Mouse (Mus musculus) kidney, postnatal 0 days (tissue): ENCODE measurements at regions not wholly inside any gene's neighbourhood (a gene's known extent, or its start where the extent isn't known, plus 50 kb on each side); places are given as distances from the start of the nearest gene placed in this dataset.

ENCODE experiments used
- ATAC-seq: fragments of 200-750 bp; cut with Nextera tagmentation; replicated peaks from 2 replicates; pipeline ENCODE4 v1.8.0; 2017; ENCODE audit warnings: low read depth, moderate number of reproducible peaks, moderate TSS enrichment, moderate library complexity; ENCODE audit not compliant: low FRiP score
- DNase-seq: peaks from one replicate; pipeline ENCODE4 v3.0.0-alpha.2; 2016; ENCODE audit warnings: low spot score
- H3K27ac ChIP-seq: fragments of 300-500 bp; sonication (generic); 2 replicates; pipeline ENCODE4 v1.5.1; 2014; ENCODE audit warnings: mild to moderate bottlenecking
- H3K27me3 ChIP-seq: fragments of 300-500 bp; sonication (generic); 2 replicates; pipeline ENCODE4 v1.6.1; 2014; ENCODE audit warnings: low read length, mixed read lengths; ENCODE audit not compliant: insufficient read depth
- H3K36me3 ChIP-seq: fragments of 300-500 bp; sonication (generic); 2 replicates; pipeline ENCODE4 v1.6.1; 2014; ENCODE audit warnings: low read length, mixed read lengths; ENCODE audit not compliant: insufficient read depth
- H3K4me1 ChIP-seq: fragments of 300-500 bp; sonication (generic); replicated peaks from 2 replicates; pipeline ENCODE4 v1.6.1; 2014; ENCODE audit warnings: antibody characterized with exemption, low read length, mixed read lengths; ENCODE audit not compliant: insufficient read depth
- H3K4me2 ChIP-seq: fragments of 300-500 bp; sonication (generic); 2 replicates; pipeline ENCODE4 v1.6.1; 2014; ENCODE audit warnings: mild to moderate bottlenecking, low read length, moderate library complexity, mixed read lengths
- H3K4me3 ChIP-seq: fragments of 300-500 bp; sonication (generic); replicated peaks from 2 replicates; pipeline ENCODE4 v1.5.1; 2014; ENCODE audit warnings: low read depth, low read length
- H3K9ac ChIP-seq: fragments of 300-500 bp; sonication (generic); 2 replicates; pipeline ENCODE4 v1.6.1; 2014; ENCODE audit warnings: low read depth, low read length
- H3K9me3 ChIP-seq: fragments of 300-500 bp; sonication (generic); replicated peaks from 2 replicates; pipeline ENCODE4 v1.6.1; 2016; ENCODE audit warnings: low read length, inconsistent platforms, mixed read lengths
- CTCF ChIP-seq: IDR thresholded peaks from 2 replicates; pipeline ENCODE4 v1.5.1; 2016; ENCODE audit warnings: antibody characterized with exemption, low read depth, mild to moderate bottlenecking, moderate library complexity
- WGBS: fragments of 180-500 bp; shearing (Covaris S2); extraction: QIAGEN DNeasy Blood & Tissue Kit; methylation state at CpG from one replicate; pipeline ENCODE4 v1.1.7; 2014; 5-methylcytosine and 5-hydroxymethylcytosine counted together

DNA sequence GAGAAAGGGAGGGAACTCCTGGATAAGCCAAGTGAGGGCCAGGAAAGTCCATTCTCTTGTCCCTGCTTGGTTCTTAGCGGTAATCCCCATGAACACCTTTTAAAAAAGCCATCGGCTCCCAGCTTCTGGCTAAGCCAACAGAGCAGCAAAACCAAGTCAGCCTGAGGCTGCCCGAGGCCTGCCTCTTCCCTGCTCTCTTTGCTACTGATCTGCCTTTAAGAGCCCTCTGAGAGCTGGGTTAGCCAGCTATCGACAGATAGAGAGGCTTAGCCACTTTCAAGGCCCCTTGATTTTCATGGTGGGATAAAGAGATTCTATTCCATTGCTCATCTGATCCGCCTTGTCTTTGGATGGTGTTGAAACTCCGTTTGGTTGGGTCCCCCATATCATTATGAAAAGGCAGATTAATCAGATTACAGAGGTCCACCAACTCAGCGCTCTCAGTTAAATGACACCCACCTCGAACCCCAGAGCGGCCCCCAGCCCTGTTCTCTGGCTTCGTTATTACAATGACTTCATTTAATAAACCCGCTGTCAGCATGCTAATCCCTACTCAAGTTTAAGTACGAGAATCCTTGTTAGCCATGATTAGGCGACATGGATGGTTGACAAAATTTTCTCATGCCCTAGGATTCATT is 66.1 kb downstream of the Slc4a3 start:
- WGBS = 87% methylated on average over 13 of the region's 13 CpGs
- no peak for ATAC-seq
- no peak overlapping the region for H3K4me2 ChIP-seq
- H3K4me3 ChIP-seq = no peak overlapping the region
- H3K36me3 ChIP-seq = no peaks in the 10 kb centered on the region
- DNase-seq = no peak
- no peak overlapping the region for H3K27ac ChIP-seq
- H3K9me3 ChIP-seq = no peaks in the 10 kb centered on the region
- no peaks in the 10 kb centered on the region for H3K4me1 ChIP-seq
- no peak for TF ChIP-seq CTCF
- no peak overlapping the region for H3K9ac ChIP-seq
- H3K27me3 ChIP-seq = no peaks in the 10 kb centered on the region

DNA sequence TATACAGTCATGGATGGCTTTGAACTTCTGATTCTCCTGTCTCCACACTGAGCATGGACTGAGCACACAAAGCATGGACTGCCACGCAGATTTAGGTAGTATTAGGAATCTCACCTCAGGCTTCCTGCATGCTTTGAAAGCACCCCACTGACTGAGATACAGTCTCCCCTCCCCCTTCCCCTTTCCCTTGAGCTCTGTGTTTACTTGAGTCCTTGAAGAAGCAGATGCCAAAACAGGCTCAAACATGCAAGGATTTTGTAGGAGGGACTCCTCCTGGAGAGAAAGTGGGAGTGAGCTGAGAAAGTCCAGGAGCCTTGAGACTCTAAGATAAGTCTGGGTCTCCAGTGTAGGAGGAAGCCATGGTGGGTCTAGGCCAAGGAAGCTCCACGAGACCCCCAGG is 67.1 kb downstream of the Slc4a3 start:
- DNase-seq = no peak
- WGBS = 49% methylated on average over 2 of the region's 2 CpGs

DNA sequence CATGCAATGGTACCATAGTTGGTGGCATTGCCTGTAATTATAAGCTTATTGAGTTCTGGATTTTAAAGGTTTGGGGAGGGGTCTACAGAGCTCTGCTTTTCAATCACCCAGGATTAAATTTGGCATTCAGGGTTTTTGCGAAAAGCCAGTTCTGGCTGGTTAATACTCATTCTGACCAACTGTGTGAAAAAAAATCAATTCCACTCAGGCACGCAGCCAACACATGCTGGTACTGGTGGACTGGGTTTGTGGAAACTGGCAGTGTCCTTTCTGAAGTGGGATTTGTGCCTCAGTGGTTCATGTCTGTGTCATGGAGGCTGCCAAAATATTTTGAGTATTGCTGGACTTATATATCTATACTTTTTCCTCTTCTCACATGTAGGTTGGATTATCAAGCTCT is 70.9 kb downstream of the Slc4a3 start:
- no peaks in the 10 kb centered on the region for H3K4me1 ChIP-seq
- no peak overlapping the region for H3K4me2 ChIP-seq
- H3K27me3 ChIP-seq = no peaks in the 10 kb centered on the region
- ATAC-seq (no peak), DNase-seq (no peak)
- no peak for TF ChIP-seq CTCF
- no peak overlapping the region for H3K27ac ChIP-seq
- no peak overlapping the region for H3K9ac ChIP-seq
- H3K9me3 ChIP-seq = no peaks in the 10 kb centered on the region
- 86% methylated on average over 2 of the region's 2 CpGs for WGBS
- no peaks in the 10 kb centered on the region for H3K36me3 ChIP-seq
- no peak overlapping the region for H3K4me3 ChIP-seq

More for the DNA sequence above, 67.1 kb downstream of the Slc4a3 start:
- no peaks in the 10 kb centered on the region for H3K36me3 ChIP-seq
- no peak for TF ChIP-seq CTCF
- no peaks in the 10 kb centered on the region for H3K27me3 ChIP-seq
- no peaks in the 10 kb centered on the region for H3K9me3 ChIP-seq
- ATAC-seq = no peak
- no peak overlapping the region for H3K4me2 ChIP-seq
- no peak overlapping the region for H3K4me3 ChIP-seq
- H3K9ac ChIP-seq = no peak overlapping the region
- H3K27ac ChIP-seq = no peak overlapping the region
- no peaks in the 10 kb centered on the region for H3K4me1 ChIP-seq

DNA sequence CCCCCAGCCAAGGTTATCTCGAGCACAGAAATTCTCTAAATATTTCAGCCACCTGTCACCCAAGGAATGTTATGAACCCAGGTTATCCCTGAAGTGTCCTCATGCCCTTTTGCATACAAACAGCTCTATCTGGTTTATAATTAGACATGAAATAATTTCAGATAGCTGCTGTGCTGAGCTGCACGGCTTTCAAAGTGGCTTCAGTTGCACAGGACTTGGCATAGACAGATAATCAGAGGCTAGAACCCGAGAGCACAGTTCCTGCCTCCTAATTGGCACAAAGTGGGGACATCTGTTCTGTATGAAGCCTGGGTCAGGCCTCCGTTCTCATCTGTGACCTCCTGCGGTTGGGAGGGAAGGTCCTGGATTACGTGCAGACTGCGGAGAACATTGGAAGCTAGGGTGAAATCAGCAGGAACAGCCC is 72.3 kb downstream of the Slc4a3 start:
- Histone ChIP-seq H3K36me3 (no peaks in the 10 kb centered on the region), H3K4me2 (no peak overlapping the region), H3K27ac (no peak overlapping the region), H3K9ac (no peak overlapping the region), H3K4me3 (no peak overlapping the region), H3K4me1 (no peaks in the 10 kb centered on the region), H3K27me3 (no peaks in the 10 kb centered on the region), H3K9me3 (no peaks in the 10 kb centered on the region)
- ATAC-seq (no peak), DNase-seq (no peak)
- 56% methylated on average over 7 of the region's 7 CpGs for WGBS
- TF ChIP-seq CTCF = no peak

DNA sequence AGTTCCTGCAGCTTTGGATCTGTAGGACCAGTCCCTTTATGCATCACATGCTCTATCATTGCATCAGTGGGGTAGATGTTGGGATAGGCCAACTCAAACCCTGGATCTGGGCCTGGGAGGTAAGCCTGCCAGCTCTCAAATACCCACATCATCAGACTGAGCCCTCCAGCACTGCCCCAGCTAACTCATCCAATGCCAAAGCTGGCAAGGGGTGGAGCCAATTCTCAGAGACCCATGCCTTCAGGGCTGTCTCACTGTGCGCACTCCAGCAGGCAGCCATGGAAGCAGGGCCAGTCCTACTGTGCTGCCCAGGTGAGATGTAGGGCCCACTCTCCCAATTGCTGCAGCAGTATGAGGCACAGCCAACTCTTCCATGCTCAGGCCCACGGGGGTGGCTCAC is 84.2 kb downstream of the Slc4a3 start:
- Histone ChIP-seq H3K4me1 (no peaks in the 10 kb centered on the region), H3K4me2 (no peak overlapping the region), H3K27me3 (no peaks in the 10 kb centered on the region), H3K4me3 (no peak overlapping the region), H3K36me3 (no peaks in the 10 kb centered on the region), H3K9ac (no peak overlapping the region), H3K27ac (no peak overlapping the region), H3K9me3 (no peaks in the 10 kb centered on the region)
- TF ChIP-seq CTCF = no peak
- no peak for DNase-seq
- 95% methylated on average over 2 of the region's 2 CpGs for WGBS
- no peak for ATAC-seq

DNA sequence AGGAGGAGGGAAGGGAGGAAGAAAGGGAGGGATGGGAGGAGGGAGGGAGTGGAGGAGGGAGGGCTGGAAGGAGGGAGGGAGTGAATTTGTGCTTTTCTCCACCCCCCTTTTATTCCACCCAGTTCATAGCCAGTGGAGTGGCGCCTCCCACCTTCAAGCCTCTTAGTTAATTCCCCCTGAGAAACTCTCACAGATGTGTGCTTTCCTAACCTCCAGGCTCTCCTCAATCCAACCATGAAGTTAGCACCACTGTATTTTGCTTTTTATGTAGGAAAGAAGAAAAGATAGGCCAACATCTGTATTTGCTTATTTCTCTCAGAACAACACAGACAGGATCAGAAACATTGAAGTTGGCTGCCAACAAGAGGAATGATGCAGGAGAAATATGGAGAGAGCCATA is 85.7 kb downstream of the Slc4a3 start:
- Histone ChIP-seq H3K27me3 (no peaks in the 10 kb centered on the region), H3K9ac (no peak overlapping the region), H3K36me3 (no peaks in the 10 kb centered on the region), H3K4me2 (no peak overlapping the region), H3K4me1 (no peaks in the 10 kb centered on the region), H3K4me3 (no peak overlapping the region), H3K9me3 (no peaks in the 10 kb centered on the region), H3K27ac (no peak overlapping the region)
- ATAC-seq (no peak), DNase-seq (peak; percentile 30)
- 37% methylated on average over 1 of the region's 1 CpGs for WGBS
- no peak for TF ChIP-seq CTCF

DNA sequence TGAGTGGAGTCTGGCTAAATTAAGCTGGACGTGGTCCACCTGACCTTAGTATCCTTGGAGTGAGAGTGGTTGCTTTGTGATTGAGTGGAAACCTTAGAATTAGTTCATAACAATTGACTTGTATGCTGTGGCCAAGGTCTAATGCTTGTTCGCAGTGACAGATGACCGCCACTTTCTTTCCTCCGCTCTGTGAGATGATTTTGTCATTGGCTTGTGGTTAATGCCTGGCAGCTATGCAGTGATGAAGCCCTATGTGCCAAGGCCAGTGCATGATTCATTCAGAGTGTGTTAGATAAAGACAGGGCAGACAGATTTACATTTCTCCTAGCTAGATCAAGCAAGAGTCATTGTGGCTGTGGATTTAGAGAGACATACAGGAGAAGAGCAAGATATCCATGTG is 89.5 kb downstream of the Slc4a3 start:
- Histone ChIP-seq H3K36me3 (no peaks in the 10 kb centered on the region), H3K27me3 (no peaks in the 10 kb centered on the region), H3K4me1 (no peaks in the 10 kb centered on the region), H3K9me3 (no peaks in the 10 kb centered on the region), H3K27ac (no peak overlapping the region), H3K4me2 (no peak overlapping the region), H3K9ac (no peak overlapping the region), H3K4me3 (no peak overlapping the region)
- TF ChIP-seq CTCF = no peak
- 88% methylated on average over 4 of the region's 4 CpGs for WGBS
- DNase-seq (no peak), ATAC-seq (no peak)
